Comparison of ENCODE assay signal across 9 mouse cellular contexts in the genomic region with DNA sequence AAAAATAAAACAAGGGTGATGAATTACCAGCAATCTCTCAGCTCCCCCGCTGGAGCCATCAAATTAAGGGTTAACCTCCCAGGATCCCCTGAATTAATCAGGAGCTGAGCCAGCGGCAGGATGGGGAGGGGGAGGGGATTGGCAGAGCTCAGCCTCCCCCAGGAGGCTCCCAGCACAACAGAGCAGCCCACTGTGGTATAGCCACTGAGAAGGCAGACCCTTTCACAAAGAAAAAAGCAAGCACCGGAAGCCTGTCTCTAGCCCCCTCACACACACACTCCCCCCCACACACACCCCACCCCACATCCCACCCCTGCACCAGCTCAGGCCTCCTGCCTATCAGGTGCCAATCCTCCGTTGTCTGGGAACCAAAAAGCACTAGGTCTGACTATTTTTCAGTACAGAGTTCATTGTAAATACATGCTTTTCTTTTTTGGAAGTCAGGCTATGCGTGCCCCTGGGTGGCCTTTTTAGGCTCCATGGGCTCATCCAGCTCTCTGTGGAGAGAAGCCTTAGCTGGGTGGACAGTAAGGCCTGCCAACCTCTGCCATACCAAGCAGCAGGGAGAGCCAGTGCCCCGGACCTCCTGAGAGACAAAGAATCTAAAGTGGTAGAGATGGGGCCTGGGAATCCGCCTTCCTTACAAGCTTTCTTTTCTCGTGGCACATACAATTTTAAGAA.
A peak's percentile ranks its signal among the peaks of the same experiment; 100 is the strongest.
DNase-seq lines count a peak whose midpoint lies in the region; ATAC-seq lines count a peak whose summit lies in the region.
"Had no signal": no experiment of that assay in that cellular context is flagged by ENCODE, and none has a peak within 500 bp of the region (broad histone marks: within the 10 kb centered on the region; RNA-seq: fewer than 3 reads in every experiment).

No protein-coding gene starts in this region.

- no peaks in the 10 kb centered on the region for H3K9me3 ChIP-seq in forebrain, embryonic 12.5 days
- no peaks in the 10 kb centered on the region for H3K9me3 ChIP-seq in limb, embryonic 12.5 days
- H3K9me3 ChIP-seq: lung, embryonic 15.5 days had no signal

- peak overlapping the region; percentile 34 for H3K4me2 ChIP-seq in forebrain, embryonic 12.5 days
- H3K4me2 ChIP-seq in limb, embryonic 12.5 days = no peak overlapping the region
- H3K4me2 ChIP-seq: lung, embryonic 15.5 days had no signal

- no peak overlapping the region for H3K4me3 ChIP-seq in forebrain, embryonic 12.5 days (replicated peaks)
- no peak overlapping the region for H3K4me3 ChIP-seq in limb, embryonic 12.5 days (replicated peaks)
- H3K4me3 ChIP-seq: lung, embryonic 15.5 days had no signal

- H3K4me1 ChIP-seq in forebrain, embryonic 12.5 days = peaks cover 46% of the 10 kb centered on the region
- H3K4me1 ChIP-seq in limb, embryonic 12.5 days (replicated peaks) = peaks cover 18% of the 10 kb centered on the region
- H3K4me1 ChIP-seq: lung, embryonic 15.5 days had no signal

- no peaks in the 10 kb centered on the region for H3K36me3 ChIP-seq in forebrain, embryonic 12.5 days (replicated peaks)
- no peaks in the 10 kb centered on the region for H3K36me3 ChIP-seq in limb, embryonic 12.5 days
- H3K36me3 ChIP-seq: lung, embryonic 15.5 days had no signal

- peak; percentile 20 for DNase-seq in right cerebral cortex, postnatal 14 days
- DNase-seq in right cerebral cortex, postnatal 25 days = no peak
- DNase-seq in retina, postnatal 7 days (ENCODE audit: low read depth, low spot score) = peak; percentile 16
- no peak for DNase-seq in cerebellum, adult 11-12 months
- no peak for DNase-seq in spleen, postnatal 10 days (ENCODE audit: low spot score in 2 of 2)
- DNase-seq: kidney, adult 8-10 months had no signal

- 5% methylated on average over 8 of the region's 8 CpGs for WGBS in forebrain, embryonic 12.5 days
- 29% methylated on average over 8 of the region's 8 CpGs for WGBS in limb, embryonic 12.5 days

- peak overlapping the region; percentile 47 for H3K9ac ChIP-seq in forebrain, embryonic 12.5 days
- no peak overlapping the region for H3K9ac ChIP-seq in limb, embryonic 12.5 days (replicated peaks)
- H3K9ac ChIP-seq: lung, embryonic 15.5 days had no signal

- peak overlapping the region; percentile 89 for H3K27ac ChIP-seq in forebrain, embryonic 12.5 days
- H3K27ac ChIP-seq in limb, embryonic 12.5 days = peak overlapping the region; percentile 62; the same call in 1 of the 2 replicates
- H3K27ac ChIP-seq: lung, embryonic 15.5 days had no signal

- ATAC-seq in forebrain, embryonic 12.5 days (ENCODE audit: low FRiP score) = peak; percentile 96
- 0 out of 2 replicates have a peak, but pooled peaks have one; percentile 52 for ATAC-seq in limb, embryonic 12.5 days (ENCODE audit: insufficient number of reproducible peaks, insufficient read depth, low FRiP score, low TSS enrichment, low read depth)

- H3K27me3 ChIP-seq in forebrain, embryonic 12.5 days = no peaks in the 10 kb centered on the region
- no peaks in the 10 kb centered on the region for H3K27me3 ChIP-seq in limb, embryonic 12.5 days

Comparison
In these comparisons a context has a peak if more than half of its experiments do, and no peak if none do; other contexts are left out.
1. DNase-seq: peak in right cerebral cortex, postnatal 14 days (single experiment) and retina, postnatal 7 days (single experiment); none in right cerebral cortex, postnatal 25 days (single experiment), cerebellum, adult 11-12 months (single experiment) and spleen, postnatal 10 days (0 of 2).